Mouse (Mus musculus) brain, embryonic 14.5 days (tissue): ENCODE data around the gene Ak1.

Source experiments
- CTCF ChIP-seq: fragments of 200-500 bp; IDR thresholded peaks from 2 replicates; pipeline ENCODE4 v1.5.1; 2012; ENCODE audit warnings: inconsistent platforms, mild to moderate bottlenecking, moderate library complexity, borderline replicate concordance; ENCODE audit not compliant: insufficient read depth, insufficient read length; ENCODE audit errors: extremely low read depth
- POLR2A ChIP-seq: fragments of 200-500 bp; IDR thresholded peaks from 2 replicates; pipeline ENCODE4 v1.6.1; 2012; ENCODE audit warnings: mild to moderate bottlenecking, inconsistent platforms, borderline replicate concordance; ENCODE audit not compliant: poor library complexity, insufficient read depth, insufficient read length, severe bottlenecking; ENCODE audit errors: extremely low read depth

DNA sequence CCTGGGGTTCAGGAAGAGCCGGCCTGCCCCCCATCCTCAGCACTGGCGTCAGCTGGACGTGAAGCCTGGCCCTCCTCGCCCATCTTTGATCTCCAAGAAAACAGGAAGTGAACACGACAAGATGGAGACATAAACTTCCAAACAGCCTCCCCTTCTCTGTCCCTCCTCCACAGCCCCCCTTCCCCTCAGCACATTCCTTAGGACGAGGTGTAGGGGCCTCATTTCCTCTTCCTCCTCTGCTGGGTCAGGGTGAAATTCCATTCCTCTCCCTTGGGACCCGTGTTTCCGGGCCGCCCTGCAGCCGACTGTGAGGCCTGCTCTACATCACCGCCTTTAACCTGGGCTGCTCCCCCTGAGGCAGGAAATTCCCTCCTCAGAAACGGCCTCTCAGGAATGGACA, 34.3 kb downstream of the Ak1 start:
- TF ChIP-seq POLR2A (no peak), CTCF (no peak)
